ENCODE assay signal across 8 mouse cellular contexts in genomic region chr1:55086868-55087400, GRCm38 (mm10). TPM values are rescaled to one million over a fixed set of nuclear protein-coding genes. Genes with fewer than 3 reads are reported as not detected.
DNase-seq lines count a peak whose midpoint lies in the region; ATAC-seq and TF ChIP-seq lines count a peak whose summit lies in the region.

No protein-coding gene starts in this region.

- no peak for ATAC-seq in embryonic facial prominence, embryonic 11.5 days (replicated peaks; ENCODE audit: insufficient number of reproducible peaks, low FRiP score, low TSS enrichment, low read depth)
- no peak for ATAC-seq in hindbrain, embryonic 12.5 days (ENCODE audit: low FRiP score)
- ATAC-seq in limb, embryonic 13.5 days (ENCODE audit: low FRiP score, low read depth), result no peak
- no peak for ATAC-seq in midbrain, postnatal 0 days (ENCODE audit: low FRiP score)

- no peak for TF ChIP-seq CTCF in gastrocnemius, adult 2 months (IDR thresholded peaks at IDR 0.05)
- TF ChIP-seq CTCF in CH12.LX (conservative IDR thresholded peaks at IDR 0.05 in 1 of 2, IDR thresholded peaks at IDR 0.05 in 1 of 2; ENCODE audit: low read depth in 2 of 2, low read length in 2 of 2), result no peak
- TF ChIP-seq CTCF in midbrain, postnatal 0 days (IDR thresholded peaks at IDR 0.05), result no peak

- H3K9ac ChIP-seq in CH12.LX (ENCODE audit: insufficient read depth, low read depth), result peak overlapping the region; percentile 94
- peak overlapping the region; percentile 94 for H3K9ac ChIP-seq in embryonic facial prominence, embryonic 11.5 days (replicated peaks; ENCODE audit: low read length)
- H3K9ac ChIP-seq in hindbrain, embryonic 12.5 days, result peak overlapping the region; percentile 94
- peak overlapping the region; percentile 94 for H3K9ac ChIP-seq in limb, embryonic 13.5 days
- H3K9ac ChIP-seq in midbrain, postnatal 0 days (replicated peaks; ENCODE audit: low read length, poor library complexity, severe bottlenecking), result peak overlapping the region; percentile 90

- no peaks in the 10 kb centered on the region for H3K27me3 ChIP-seq in CH12.LX (replicated peaks)
- no peaks in the 10 kb centered on the region for H3K27me3 ChIP-seq in embryonic facial prominence, embryonic 11.5 days (ENCODE audit: control insufficient read depth, insufficient read depth, low read length)
- no peaks in the 10 kb centered on the region for H3K27me3 ChIP-seq in hindbrain, embryonic 12.5 days
- H3K27me3 ChIP-seq in limb, embryonic 13.5 days, result no peaks in the 10 kb centered on the region
- no peaks in the 10 kb centered on the region for H3K27me3 ChIP-seq in midbrain, postnatal 0 days (ENCODE audit: insufficient read depth, low read length)

- H3K4me3 ChIP-seq in gastrocnemius, adult 2 months, result peak overlapping the region; percentile 92
- peak overlapping the region; percentile 95 to 100 (median 100) for H3K4me3 ChIP-seq in CH12.LX (replicated peaks in 1 of 3; ENCODE audit: low read depth in 2 of 3, low read length in 2 of 3, poor library complexity in 1 of 3)
- H3K4me3 ChIP-seq in embryonic facial prominence, embryonic 11.5 days (ENCODE audit: low read depth, low read length), result peak overlapping the region; percentile 90
- peak overlapping the region; percentile 95 for H3K4me3 ChIP-seq in hindbrain, embryonic 12.5 days
- H3K4me3 ChIP-seq in limb, embryonic 13.5 days, result peak overlapping the region; percentile 91
- H3K4me3 ChIP-seq in midbrain, postnatal 0 days (ENCODE audit: low read depth, low read length), result peak overlapping the region; percentile 94

- dilution Hi-C loops in CH12.LX (cut with MboI; ENCODE audit: extremely low pct_ligation_motif_present, extremely low pct_unique_long_range_greater_than_20kb, low sequenced_read_pairs), result no loop called here

- peaks cover 74% of the 10 kb centered on the region for H3K79me2 ChIP-seq in CH12.LX (replicated peaks; ENCODE audit: control insufficient read depth, extremely low read depth, insufficient read depth, poor library complexity, severe bottlenecking)

- H3K4me1 ChIP-seq in CH12.LX (ENCODE audit: control insufficient read depth in 1 of 2, insufficient read depth in 2 of 2), result peaks cover 4 to 49% of the 10 kb centered on the region in 2 experiments; a peak in 3 of 4 replicates
- no peaks in the 10 kb centered on the region for H3K4me1 ChIP-seq in embryonic facial prominence, embryonic 11.5 days (ENCODE audit: control insufficient read depth, insufficient read depth, low read length)
- peaks cover 32% of the 10 kb centered on the region for H3K4me1 ChIP-seq in hindbrain, embryonic 12.5 days
- H3K4me1 ChIP-seq in limb, embryonic 13.5 days, result peaks cover 40% of the 10 kb centered on the region
- peaks cover 4% of the 10 kb centered on the region for H3K4me1 ChIP-seq in midbrain, postnatal 0 days (ENCODE audit: insufficient read depth, low read length)

- H3K27ac ChIP-seq in gastrocnemius, adult 2 months, result peak overlapping the region; percentile 99
- H3K27ac ChIP-seq in CH12.LX (ENCODE audit: insufficient read depth, low read depth), result peak overlapping the region; percentile 92
- peak overlapping the region; percentile 93 for H3K27ac ChIP-seq in embryonic facial prominence, embryonic 11.5 days (replicated peaks; ENCODE audit: low read depth, low read length)
- H3K27ac ChIP-seq in hindbrain, embryonic 12.5 days, result peak overlapping the region; percentile 96
- peak overlapping the region; percentile 92 for H3K27ac ChIP-seq in limb, embryonic 13.5 days
- peak overlapping the region; percentile 97 for H3K27ac ChIP-seq in midbrain, postnatal 0 days (ENCODE audit: low read depth, low read length)

- no peak for TF ChIP-seq EP300 in CH12.LX (IDR thresholded peaks at IDR 0.05; ENCODE audit: low read length)

- peak overlapping the region; percentile 88 for H3K4me2 ChIP-seq in CH12.LX (ENCODE audit: insufficient read depth, low read depth, poor library complexity, severe bottlenecking)
- peak overlapping the region; percentile 78 for H3K4me2 ChIP-seq in embryonic facial prominence, embryonic 11.5 days (ENCODE audit: low read depth, low read length)
- peak overlapping the region; percentile 91 for H3K4me2 ChIP-seq in hindbrain, embryonic 12.5 days (replicated peaks)
- peak overlapping the region; percentile 94 for H3K4me2 ChIP-seq in limb, embryonic 13.5 days (replicated peaks)
- peak overlapping the region; percentile 79 for H3K4me2 ChIP-seq in midbrain, postnatal 0 days (ENCODE audit: low read depth, low read length, poor library complexity, severe bottlenecking)

- WGBS in embryonic facial prominence, embryonic 11.5 days, result under 1% methylated on average over 13 of the region's 13 CpGs
- 2% methylated on average over 13 of the region's 13 CpGs for WGBS in hindbrain, embryonic 12.5 days
- WGBS in limb, embryonic 13.5 days, result under 1% methylated on average over 13 of the region's 13 CpGs
- WGBS in midbrain, postnatal 0 days, result 0% methylated on average over 13 of the region's 13 CpGs

- peaks cover 4% of the 10 kb centered on the region for H3K9me3 ChIP-seq in CH12.LX (replicated peaks; ENCODE audit: low read length)
- no peaks in the 10 kb centered on the region for H3K9me3 ChIP-seq in embryonic facial prominence, embryonic 11.5 days (replicated peaks; ENCODE audit: control insufficient read depth, low read length)
- 0 out of 2 replicates have a peak, but pooled peaks cover 3% of the 10 kb centered on the region for H3K9me3 ChIP-seq in hindbrain, embryonic 12.5 days (replicated peaks)
- peaks cover 4% of the 10 kb centered on the region; the same call in 1 of the 2 replicates for H3K9me3 ChIP-seq in limb, embryonic 13.5 days
- H3K9me3 ChIP-seq in midbrain, postnatal 0 days (ENCODE audit: low read length), result no peaks in the 10 kb centered on the region

- peak; percentile 22 for DNase-seq in gastrocnemius, adult 2 months
- no peak for DNase-seq in gastrocnemius, adult 18-20 months (ENCODE audit: low spot score)
- no peak for DNase-seq in CH12.LX (ENCODE audit: extremely low read depth)
- peak; percentile 13 for DNase-seq in embryonic facial prominence, embryonic 11.5 days (ENCODE audit: low spot score)
- DNase-seq in midbrain, postnatal 0 days (ENCODE audit: low spot score), result peak; percentile 27
- DNase-seq in ovary, postnatal 10 days (ENCODE audit: low spot score), result no peak

- H3K36me3 ChIP-seq in CH12.LX (replicated peaks in 1 of 2; ENCODE audit: control insufficient read depth in 1 of 2, insufficient read depth in 1 of 2, low read length in 1 of 2), result peaks cover 36 to 56% of the 10 kb centered on the region in 2 experiments
- peaks cover 12% of the 10 kb centered on the region for H3K36me3 ChIP-seq in embryonic facial prominence, embryonic 11.5 days (replicated peaks; ENCODE audit: control insufficient read depth, insufficient read depth, low read depth, low read length)
- H3K36me3 ChIP-seq in hindbrain, embryonic 12.5 days, result peaks cover 34% of the 10 kb centered on the region
- H3K36me3 ChIP-seq in limb, embryonic 13.5 days, result peaks cover 55% of the 10 kb centered on the region
- peaks cover 26% of the 10 kb centered on the region for H3K36me3 ChIP-seq in midbrain, postnatal 0 days (ENCODE audit: insufficient read depth, low read length)

- no peak; the same call in 1 of the 2 replicates for TF ChIP-seq POLR2A in CH12.LX (IDR thresholded peaks at IDR 0.05; ENCODE audit: low read depth, low read length)

- intact Hi-C loops in gastrocnemius, adult 2 months (cut with DNase I), result loop anchor here (2.0 kb wide), 2 partner anchors 34 to 60 kb away; partner anchors contain the start of genes Coq10b and Sf3b1

- in situ Hi-C loops in CH12.LX (cut with MboI; ENCODE audit: low pct_ligation_motif_present, low pct_unique_long_range_greater_than_20kb, low sequenced_read_pairs), result no loop called here

- TF ChIP-seq RAD21 in CH12.LX (IDR thresholded peaks at IDR 0.05; ENCODE audit: low read depth, low read length), result no peak

RNA-seq across cellular contexts. Expression of gene Hspe1, which starts 1.0 kb away (rescaled TPM):
- total RNA-seq in gastrocnemius, adult 2 months (2021), result 100 to 1,000 TPM in 1 of 2 experiments, 10 to 100 TPM in 1; 77.1 to 120 TPM
- 10 to 100 TPM; 83.9 to 93.0 TPM for total RNA-seq in gastrocnemius, adult 18-20 months (2021)
- total RNA-seq in CH12.LX (2012; rRNA removed) (479 and 709 TPM in 2 replicates), CH12.LX (2014; rRNA removed) (667 and 810 TPM in 2 replicates)
- 728 and 915 TPM in 2 replicates for polyA plus RNA-seq in CH12.LX (2012; ENCODE audit: insufficient read length, low read depth)
- 524 and 599 TPM in 2 replicates for polyA plus RNA-seq in embryonic facial prominence, embryonic 11.5 days (2014; fragmentation: Nextera tagmentation; extraction: Ambion mirVana)
- polyA plus RNA-seq in hindbrain, embryonic 12.5 days (2016; fragmentation: Nextera tagmentation; extraction: Ambion mirVana), result 303 and 338 TPM in 2 replicates
- polyA plus RNA-seq in limb, embryonic 13.5 days (2015; fragmentation: Nextera tagmentation; extraction: Ambion mirVana), result 382 and 414 TPM in 2 replicates
- total RNA-seq in midbrain, postnatal 0 days (2014; rRNA removed), result 85.5 and 103 TPM in 2 replicates
- polyA plus RNA-seq in midbrain, postnatal 0 days (2015; fragmentation: Nextera tagmentation; extraction: Ambion mirVana), result 249 and 263 TPM in 2 replicates

RNA-seq across cellular contexts. Expression of gene Hspd1, which starts 1.1 kb away (rescaled TPM):
- 100 to 1,000 TPM; 156 to 249 TPM for total RNA-seq in gastrocnemius, adult 2 months (2021)
- total RNA-seq in gastrocnemius, adult 18-20 months (2021), result 100 to 1,000 TPM; 161 to 176 TPM
- total RNA-seq in CH12.LX (2012; rRNA removed), result 363 and 594 TPM in 2 replicates
- 764 and 924 TPM in 2 replicates for total RNA-seq in CH12.LX (2014; rRNA removed)
- 920 and 1,101 TPM in 2 replicates for polyA plus RNA-seq in CH12.LX (2012; ENCODE audit: insufficient read length, low read depth)
- polyA plus RNA-seq in embryonic facial prominence, embryonic 11.5 days (2014; fragmentation: Nextera tagmentation; extraction: Ambion mirVana), result 424 and 463 TPM in 2 replicates
- 304 and 325 TPM in 2 replicates for polyA plus RNA-seq in hindbrain, embryonic 12.5 days (2016; fragmentation: Nextera tagmentation; extraction: Ambion mirVana)
- 332 and 346 TPM in 2 replicates for polyA plus RNA-seq in limb, embryonic 13.5 days (2015; fragmentation: Nextera tagmentation; extraction: Ambion mirVana)
- total RNA-seq in midbrain, postnatal 0 days (2014; rRNA removed), result 92.5 and 105 TPM in 2 replicates
- 211 and 217 TPM in 2 replicates for polyA plus RNA-seq in midbrain, postnatal 0 days (2015; fragmentation: Nextera tagmentation; extraction: Ambion mirVana)

RNA-seq across cellular contexts. Expression of gene Coq10b, which starts 34.4 kb away (rescaled TPM):
- total RNA-seq in gastrocnemius, adult 2 months (2021), result 10 to 100 TPM; 13.7 to 17.0 TPM
- 10 to 100 TPM; 21.4 to 21.9 TPM for total RNA-seq in gastrocnemius, adult 18-20 months (2021)
- total RNA-seq in CH12.LX (2012; rRNA removed) (3.0 and 7.0 TPM in 2 replicates), CH12.LX (2014; rRNA removed) (14.4 and 15.5 TPM in 2 replicates)
- 6.2 and 7.0 TPM in 2 replicates for polyA plus RNA-seq in CH12.LX (2012; ENCODE audit: insufficient read length, low read depth)
- 25.4 and 27.7 TPM in 2 replicates for polyA plus RNA-seq in embryonic facial prominence, embryonic 11.5 days (2014; fragmentation: Nextera tagmentation; extraction: Ambion mirVana)
- 29.8 and 31.4 TPM in 2 replicates for polyA plus RNA-seq in hindbrain, embryonic 12.5 days (2016; fragmentation: Nextera tagmentation; extraction: Ambion mirVana)
- polyA plus RNA-seq in limb, embryonic 13.5 days (2015; fragmentation: Nextera tagmentation; extraction: Ambion mirVana), result 22.1 TPM in 2 replicates
- 19.7 and 25.3 TPM in 2 replicates for total RNA-seq in midbrain, postnatal 0 days (2014; rRNA removed)
- polyA plus RNA-seq in midbrain, postnatal 0 days (2015; fragmentation: Nextera tagmentation; extraction: Ambion mirVana), result 25.9 and 26.5 TPM in 2 replicates

RNA-seq across cellular contexts. Expression of gene Mob4, which starts 44.1 kb away (rescaled TPM):
- 10 to 100 TPM; 34.2 to 41.9 TPM for total RNA-seq in gastrocnemius, adult 2 months (2021)
- total RNA-seq in gastrocnemius, adult 18-20 months (2021), result 10 to 100 TPM; 37.8 to 38.0 TPM
- total RNA-seq in CH12.LX (2012; rRNA removed) (12.3 and 16.7 TPM in 2 replicates), CH12.LX (2014; rRNA removed) (49.5 and 62.4 TPM in 2 replicates)
- polyA plus RNA-seq in CH12.LX (2012; ENCODE audit: insufficient read length, low read depth), result 34.1 and 43.2 TPM in 2 replicates
- 163 and 165 TPM in 2 replicates for polyA plus RNA-seq in embryonic facial prominence, embryonic 11.5 days (2014; fragmentation: Nextera tagmentation; extraction: Ambion mirVana)
- 150 and 161 TPM in 2 replicates for polyA plus RNA-seq in hindbrain, embryonic 12.5 days (2016; fragmentation: Nextera tagmentation; extraction: Ambion mirVana)
- 158 and 171 TPM in 2 replicates for polyA plus RNA-seq in limb, embryonic 13.5 days (2015; fragmentation: Nextera tagmentation; extraction: Ambion mirVana)
- 80.9 and 83.8 TPM in 2 replicates for total RNA-seq in midbrain, postnatal 0 days (2014; rRNA removed)
- 126 and 143 TPM in 2 replicates for polyA plus RNA-seq in midbrain, postnatal 0 days (2015; fragmentation: Nextera tagmentation; extraction: Ambion mirVana)

RNA-seq across cellular contexts. Expression of gene Sf3b1, which starts 59.7 kb away (rescaled TPM):
- 10 to 100 TPM; 53.6 to 56.3 TPM for total RNA-seq in gastrocnemius, adult 2 months (2021)
- 10 to 100 TPM; 43.8 to 45.8 TPM for total RNA-seq in gastrocnemius, adult 18-20 months (2021)
- 109 and 120 TPM in 2 replicates for total RNA-seq in CH12.LX (2012; rRNA removed)
- total RNA-seq in CH12.LX (2014; rRNA removed), result 186 and 246 TPM in 2 replicates
- polyA plus RNA-seq in CH12.LX (2012; ENCODE audit: insufficient read length, low read depth), result 133 and 162 TPM in 2 replicates
- polyA plus RNA-seq in embryonic facial prominence, embryonic 11.5 days (2014; fragmentation: Nextera tagmentation; extraction: Ambion mirVana), result 366 and 398 TPM in 2 replicates
- 347 and 353 TPM in 2 replicates for polyA plus RNA-seq in hindbrain, embryonic 12.5 days (2016; fragmentation: Nextera tagmentation; extraction: Ambion mirVana)
- 385 and 392 TPM in 2 replicates for polyA plus RNA-seq in limb, embryonic 13.5 days (2015; fragmentation: Nextera tagmentation; extraction: Ambion mirVana)
- 171 and 262 TPM in 2 replicates for total RNA-seq in midbrain, postnatal 0 days (2014; rRNA removed)
- polyA plus RNA-seq in midbrain, postnatal 0 days (2015; fragmentation: Nextera tagmentation; extraction: Ambion mirVana), result 250 and 282 TPM in 2 replicates

Comparison
In these comparisons a context has a peak if more than half of its experiments do, and no peak if none do; other contexts are left out.
1. DNase-seq: peak in gastrocnemius, adult 2 months (single experiment), embryonic facial prominence, embryonic 11.5 days (single experiment) and midbrain, postnatal 0 days (single experiment); none in gastrocnemius, adult 18-20 months (single experiment), CH12.LX (single experiment) and ovary, postnatal 10 days (single experiment).
2. Peak in every context shown above with its lines, with median percentiles within 50 percentile points of each other: H3K27ac ChIP-seq, H3K4me3 ChIP-seq, H3K4me2 ChIP-seq and H3K9ac ChIP-seq.